Mouse (Mus musculus) MEL-GATA-1-ER (cell line): ENCODE results near the gene Gm9944.

Experiments
- DNase-seq: peaks from one replicate; pipeline ENCODE4 v3.0.0-alpha.2; 2012; ENCODE audit warnings: low read depth; ENCODE audit errors: extremely low read depth

The Gm9944 gene

GRCm38 (mm10) chr4:144453217-144453616 is at the start of gene Gm9944:
Gene Gm9944 (minus strand): TSS chr4:144453317.
- DNase-seq, result no peak

- no peak for DNase-seq
These were observed 40.2 kb upstream of the Gm9944 start for GRCm38 (mm10) chr4:144493331-144493730.

- DNase-seq, result no peak
These were observed 15.0 kb upstream of the Gm9944 start for GRCm38 (mm10) chr4:144468091-144468490.

- no peak for DNase-seq
These were observed 12.1 kb upstream of the Gm9944 start for GRCm38 (mm10) chr4:144465206-144465605.

- no peak for DNase-seq
These were observed 10.5 kb upstream of the Gm9944 start, which contains the start of gene Aadacl3 for GRCm38 (mm10) chr4:144463656-144464055. Gene Aadacl3 (minus strand): TSS chr4:144463756.

- DNase-seq, result no peak
These were observed 4.6 kb downstream of the Gm9944 start for GRCm38 (mm10) chr4:144448546-144448945.

GRCm38 (mm10) chr4:144441582-144441981 is 11.5 kb downstream of the Gm9944 start:
- DNase-seq, result no peak

GRCm38 (mm10) chr4:144441095-144441494 is 12.0 kb downstream of the Gm9944 start:
- DNase-seq, result no peak

GRCm38 (mm10) chr4:144438672-144439071 is 14.4 kb downstream of the Gm9944 start, which contains the start of gene 1700012P22Rik:
Gene 1700012P22Rik (minus strand): TSS chr4:144438772.
- no peak for DNase-seq

GRCm38 (mm10) chr4:144433216-144433615 is 19.9 kb downstream of the Gm9944 start:
- no peak for DNase-seq

GRCm38 (mm10) chr4:144430723-144431122 is 22.4 kb downstream of the Gm9944 start:
- DNase-seq, result no peak

- no peak for DNase-seq
These were observed 24.2 kb downstream of the Gm9944 start for GRCm38 (mm10) chr4:144428868-144429267.

GRCm38 (mm10) chr4:144424590-144424989 is 28.5 kb downstream of the Gm9944 start:
- DNase-seq, result no peak

- DNase-seq, result no peak
These were observed 32.5 kb downstream of the Gm9944 start for GRCm38 (mm10) chr4:144420644-144421043.

GRCm38 (mm10) chr4:144408290-144408689 is 44.8 kb downstream of the Gm9944 start, which contains the start of gene Pramef12:
Gene Pramef12 (minus strand): TSS chr4:144408464.
- DNase-seq, result no peak

- no peak for DNase-seq
These were observed 46.9 kb downstream of the Gm9944 start for GRCm38 (mm10) chr4:144406261-144406660.

- DNase-seq, result no peak
These were observed 48.5 kb downstream of the Gm9944 start for GRCm38 (mm10) chr4:144404456-144405086.
